Mouse (Mus musculus): ENCODE measurements around the gene Gata5.

The Gata5 gene

GRCm38 (mm10) chr2:180306423-180307168 lies 27.9 kb downstream of the Gata5 start:
- DNase-seq = peak; percentile 61

GRCm38 (mm10) chr2:180306009-180306408 lies 28.5 kb downstream of the Gata5 start:
- no peak for DNase-seq

GRCm38 (mm10) chr2:180305490-180305889 lies 29.0 kb downstream of the Gata5 start:
- DNase-seq = no peak

- no peak for DNase-seq
Measured at GRCm38 (mm10) chr2:180304554-180304953, 29.9 kb downstream of the Gata5 start.

GRCm38 (mm10) chr2:180303468-180303867 lies 31.0 kb downstream of the Gata5 start:
- peak; percentile 57 for DNase-seq

GRCm38 (mm10) chr2:180302201-180302600 lies 32.3 kb downstream of the Gata5 start:
- no peak for DNase-seq

GRCm38 (mm10) chr2:180300771-180301170 lies 33.7 kb downstream of the Gata5 start:
- no peak for DNase-seq

- DNase-seq = no peak
Measured at GRCm38 (mm10) chr2:180300252-180300651, 34.2 kb downstream of the Gata5 start.

GRCm38 (mm10) chr2:180292906-180293305 lies 41.6 kb downstream of the Gata5 start:
- no peak for DNase-seq

- DNase-seq = peak; percentile 40
Measured at GRCm38 (mm10) chr2:180292026-180292425, 42.5 kb downstream of the Gata5 start.

- DNase-seq = no peak
Measured at GRCm38 (mm10) chr2:180291566-180291965, 42.9 kb downstream of the Gata5 start.

- DNase-seq = no peak
Measured at GRCm38 (mm10) chr2:180290503-180290902, 44.0 kb downstream of the Gata5 start.

- peak; percentile 78 for DNase-seq
Measured at GRCm38 (mm10) chr2:180289440-180290108, 44.9 kb downstream of the Gata5 start, which contains the start of gene Rbbp8nl. Rbbp8nl (minus strand) TSS chr2:180289879.

GRCm38 (mm10) chr2:180288966-180289365 lies 45.5 kb downstream of the Gata5 start:
- no peak for DNase-seq

GRCm38 (mm10) chr2:180279321-180279720 lies 55.2 kb downstream of the Gata5 start:
- no peak for DNase-seq

- DNase-seq = no peak
Measured at GRCm38 (mm10) chr2:180277773-180278320, 56.7 kb downstream of the Gata5 start.

GRCm38 (mm10) chr2:180276851-180277259 lies 57.6 kb downstream of the Gata5 start:
- peak; percentile 30 for DNase-seq

- DNase-seq = no peak
Measured at GRCm38 (mm10) chr2:180276385-180276784, 58.1 kb downstream of the Gata5 start.

GRCm38 (mm10) chr2:180275836-180276235 lies 58.7 kb downstream of the Gata5 start:
- DNase-seq = peak; percentile 89
